Mouse (Mus musculus) lung, adult 2 months (tissue): ENCODE results near the gene Jmjd1c. TPM values are rescaled to one million over a fixed set of nuclear protein-coding genes. Genes with fewer than 3 reads are reported as not detected.
A peak's percentile ranks its signal among the peaks of the same experiment; 100 is the strongest.

Experiments
- DNase-seq: peaks from one replicate; pipeline ENCODE4 v3.0.0; 2022
- H3K4me1 ChIP-seq: fragments of 200-500 bp; 2 replicates; pipeline ENCODE4 v1.6.1; 2011; ENCODE audit warnings: low read length; ENCODE audit not compliant: control insufficient read depth, insufficient read depth
- H3K4me3 ChIP-seq: fragments of 200-500 bp; replicated peaks from 2 replicates; pipeline ENCODE3; 2011; ENCODE audit warnings: low read depth, mild to moderate bottlenecking, control low read depth, low read length; ENCODE audit errors: extremely low read depth
- CTCF ChIP-seq: fragments of 200-500 bp; IDR thresholded peaks from 2 replicates; pipeline ENCODE4 v1.5.1; 2011; ENCODE audit warnings: mild to moderate bottlenecking, low read length, control low read depth; ENCODE audit not compliant: insufficient read depth
- POLR2A ChIP-seq: fragments of 200-500 bp; IDR thresholded peaks from 2 replicates; pipeline ENCODE4 v1.6.1; 2011; ENCODE audit warnings: low read depth, mild to moderate bottlenecking, control low read depth, low read length, borderline replicate concordance; ENCODE audit errors: extremely low read depth
- WGBS: fragments of 180-500 bp; shearing (Covaris S2); methylation state at CpG from one replicate; pipeline ENCODE4 v1.1.7; 2018; 5-methylcytosine and 5-hydroxymethylcytosine counted together
- polyA plus RNA-seq: library from polyadenylated mRNA; depleted of rRNA; stranded (reverse); fragments of >200 nt; gene quantifications from 2 replicates; pipeline ENCODE4 v1.2.3, GENCODE M21; 2012; rRNA removed

Gene Jmjd1c
- 16.4 and 19.4 TPM in 2 replicates for polyA plus RNA-seq

DNA sequence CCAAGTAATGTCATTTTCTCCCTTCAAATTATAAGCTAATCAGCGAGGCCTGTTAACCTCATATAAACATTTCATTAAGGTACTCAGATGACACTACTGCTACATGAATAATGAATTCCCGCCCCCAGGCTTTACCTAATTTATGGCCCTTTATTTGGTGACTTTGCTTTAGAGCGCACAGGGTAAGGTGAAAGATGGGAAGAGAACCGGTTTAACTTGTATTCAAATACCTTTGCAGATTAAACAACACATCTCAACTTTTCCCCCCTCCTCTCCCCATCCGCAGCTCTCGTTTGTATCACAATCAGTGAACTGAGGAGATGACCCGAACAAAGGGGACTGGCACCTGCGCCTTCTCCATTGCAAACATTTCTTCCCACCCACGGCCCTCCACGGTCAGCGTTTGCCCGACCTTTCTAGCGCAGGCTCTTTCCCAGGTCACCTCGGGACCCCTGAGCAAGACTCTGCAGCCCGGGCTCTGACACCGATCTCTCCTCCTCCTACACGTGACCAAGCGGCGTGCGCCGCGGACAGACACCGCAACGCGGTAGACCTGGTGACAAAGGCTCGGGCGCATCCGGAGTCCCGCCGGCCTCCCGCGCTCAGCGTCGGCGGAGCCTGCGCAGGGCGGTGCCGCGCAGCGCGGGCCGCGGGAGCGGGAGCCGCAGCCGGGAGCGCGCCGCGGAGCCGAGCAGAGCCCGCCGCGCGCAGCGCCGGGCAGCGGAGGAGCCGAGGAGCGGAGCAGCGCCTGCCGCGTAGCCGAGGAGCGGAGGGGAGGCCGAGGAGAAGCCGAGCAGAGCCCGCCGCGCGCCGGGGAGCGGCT, at the start of gene Jmjd1c:
Gene Jmjd1c, plus strand, starts transcription at position 328 of the 823 bp plus-strand sequence.
- Histone ChIP-seq H3K4me1 (peaks cover 21% of the 10 kb centered on the region), H3K4me3 (peak within 1 kb of the TSS; percentile 85)
- 3% methylated on average over 69 of the region's 73 CpGs for WGBS
- DNase-seq: peak; percentile 80
- peak; percentile 49 for TF ChIP-seq POLR2A
- no peak for TF ChIP-seq CTCF

DNA sequence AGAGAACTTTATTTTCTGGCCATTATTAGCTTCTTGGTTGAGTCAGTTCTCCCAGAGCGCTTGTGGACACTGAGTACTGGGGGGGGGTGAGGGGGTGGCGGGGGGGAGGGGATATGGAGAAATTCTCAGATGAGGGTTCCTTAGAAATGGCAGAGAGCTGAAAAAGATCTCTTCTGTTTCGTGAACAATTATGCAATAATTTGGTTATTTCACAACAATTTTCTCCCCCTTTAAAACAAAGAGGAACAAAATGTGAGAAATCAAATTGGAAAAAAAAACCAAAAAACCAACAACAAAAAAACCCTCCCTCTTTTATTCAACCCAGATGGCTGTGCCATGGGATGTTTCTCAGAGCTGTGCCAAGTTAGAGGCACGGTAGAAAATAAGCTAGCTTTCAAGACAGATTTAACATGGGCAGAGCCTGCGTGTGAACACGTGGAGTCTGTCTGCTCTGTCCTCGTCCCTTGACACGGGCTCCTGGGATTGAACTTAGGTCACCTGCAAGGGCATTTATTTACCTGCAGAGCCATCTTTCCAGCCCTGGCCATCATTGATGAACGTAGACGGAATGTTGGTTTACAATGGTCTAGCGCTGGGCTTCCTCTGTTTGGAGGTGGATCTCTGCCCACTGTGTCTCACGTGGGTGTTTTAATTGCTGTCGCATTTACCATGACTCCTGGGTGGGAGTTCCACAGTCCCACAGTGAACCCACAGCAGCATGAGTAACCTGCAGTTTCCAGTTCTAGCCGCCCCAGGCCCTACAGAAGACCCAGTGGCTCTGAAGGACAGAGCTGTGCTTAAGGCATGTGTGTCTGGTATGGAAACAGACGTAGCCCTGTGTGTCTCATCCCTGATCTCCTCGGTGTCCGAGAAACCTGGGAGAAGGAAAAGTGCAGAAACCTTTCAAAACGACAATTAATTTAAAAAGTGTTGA, 47.9 kb upstream of the Jmjd1c start:
- 66% methylated on average over 18 of the region's 18 CpGs for WGBS
- no peak overlapping the region for H3K4me3 ChIP-seq
- no peak for DNase-seq
- peaks cover 10% of the 10 kb centered on the region; the same call in 1 of the 2 replicates for H3K4me1 ChIP-seq
- no peak for TF ChIP-seq POLR2A
- no peak for TF ChIP-seq CTCF

DNA sequence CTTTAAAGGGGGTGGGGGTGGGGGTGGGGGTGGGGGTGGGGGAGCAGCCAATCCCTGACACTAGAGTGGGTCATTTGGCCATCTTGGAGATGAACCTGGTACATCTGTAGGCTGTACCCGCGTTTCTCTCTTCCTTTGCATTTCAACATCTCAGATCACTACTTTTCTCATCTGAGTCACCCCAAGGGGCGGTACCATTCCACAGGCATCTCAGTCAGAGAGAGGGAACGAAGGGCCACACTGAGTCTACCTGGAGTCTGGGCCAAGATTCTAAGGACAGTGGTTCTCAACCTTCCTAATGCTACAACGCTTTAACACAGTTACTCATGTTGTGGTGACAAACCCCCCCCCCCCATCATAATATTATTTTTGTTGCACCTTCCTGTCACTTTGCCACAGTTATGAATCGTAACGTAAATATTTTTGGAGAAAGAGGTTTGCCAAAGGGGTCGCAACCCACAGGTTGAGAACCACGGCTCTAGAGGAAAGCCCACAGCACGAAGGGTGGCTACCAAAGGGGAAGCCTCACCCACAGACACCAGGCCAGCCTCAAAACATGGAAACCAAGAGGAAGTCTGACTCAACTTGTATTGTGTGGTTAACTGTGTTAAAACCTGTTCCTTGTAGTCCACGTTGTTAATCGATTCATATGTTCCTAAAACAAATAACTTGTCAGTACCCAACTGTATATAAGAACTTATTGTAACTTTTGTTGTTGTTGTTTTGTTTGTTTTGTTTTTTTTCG, 46.9 kb upstream of the Jmjd1c start:
- DNase-seq: no peak
- TF ChIP-seq CTCF (no peak), POLR2A (no peak)
- H3K4me1 ChIP-seq: peaks cover 10% of the 10 kb centered on the region; the same call in 1 of the 2 replicates
- no peak overlapping the region for H3K4me3 ChIP-seq
- 73% methylated on average over 13 of the region's 13 CpGs for WGBS

DNA sequence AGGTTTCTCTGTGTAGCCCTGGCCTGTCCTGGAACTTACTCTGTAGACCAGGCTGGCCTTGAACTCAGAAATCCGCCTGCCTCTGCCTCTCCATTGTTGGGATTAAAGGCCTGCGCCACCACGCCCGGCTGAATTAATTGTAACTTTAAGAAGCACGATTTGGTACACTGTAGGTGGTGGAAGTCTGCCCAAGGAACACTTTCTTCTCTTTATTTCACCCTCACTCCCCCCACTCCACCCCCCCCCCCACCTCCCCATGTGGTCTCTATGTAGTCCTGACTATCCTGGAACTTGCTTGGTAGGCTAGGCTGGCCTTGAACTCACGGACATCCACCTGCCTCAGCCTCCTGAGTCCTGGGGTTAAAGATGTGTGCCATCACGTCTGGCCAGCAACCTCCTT, 46.3 kb upstream of the Jmjd1c start:
- no peak for TF ChIP-seq CTCF
- TF ChIP-seq POLR2A: no peak
- DNase-seq: no peak
- 94% methylated on average over 7 of the region's 7 CpGs for whole genome bisulfite sequencing
- Histone ChIP-seq H3K4me1 (peaks cover 10% of the 10 kb centered on the region; the same call in 1 of the 2 replicates), H3K4me3 (no peak overlapping the region)

DNA sequence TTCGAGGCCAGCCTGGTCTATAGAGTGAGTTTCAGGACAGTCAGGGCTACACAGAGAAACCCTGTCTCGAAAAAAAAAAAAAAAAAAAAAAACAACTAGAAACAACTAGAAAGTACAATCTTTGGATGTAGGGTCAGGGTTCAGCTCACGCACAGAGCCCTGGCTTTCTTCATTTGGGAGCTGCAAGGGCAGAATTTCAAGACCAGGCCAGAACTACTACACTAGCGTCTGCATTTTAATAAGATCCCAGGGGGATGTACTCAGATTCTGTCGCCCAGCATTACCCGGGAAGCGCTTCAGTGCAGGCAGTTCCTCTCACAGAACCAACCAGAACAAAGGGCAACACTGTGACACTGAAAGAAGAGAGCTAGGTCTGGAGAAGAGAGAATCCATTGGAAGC, 45.2 kb upstream of the Jmjd1c start:
- TF ChIP-seq POLR2A: no peak
- TF ChIP-seq CTCF: no peak
- DNase-seq: no peak
- WGBS: 75% methylated on average over 7 of the region's 7 CpGs
- H3K4me1 ChIP-seq: peaks cover 15% of the 10 kb centered on the region
- no peak overlapping the region for H3K4me3 ChIP-seq

DNA sequence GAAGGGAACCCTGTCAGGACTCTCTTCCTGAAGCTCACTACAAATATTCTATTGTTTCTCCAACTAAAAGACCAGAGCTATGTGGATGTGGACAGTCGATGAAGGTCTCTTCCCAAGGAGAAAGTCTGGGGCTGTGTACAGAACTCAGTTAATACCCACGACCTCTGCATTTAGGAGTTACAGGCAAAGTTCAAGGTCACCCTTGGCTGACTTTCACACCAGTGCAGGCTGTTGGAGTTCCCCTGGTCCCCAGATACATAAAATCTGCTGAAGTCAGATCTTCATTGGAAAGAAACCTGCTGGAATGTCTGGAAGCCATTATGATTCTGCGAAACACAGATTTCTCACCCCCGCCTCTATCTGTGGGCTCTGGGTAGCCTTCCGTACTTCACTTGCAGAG, 44.5 kb upstream of the Jmjd1c start:
- TF ChIP-seq POLR2A (no peak), CTCF (no peak)
- 74% methylated on average over 5 of the region's 5 CpGs for WGBS
- H3K4me1 ChIP-seq: peaks cover 18% of the 10 kb centered on the region
- no peak for DNase-seq
- H3K4me3 ChIP-seq: no peak overlapping the region

DNA sequence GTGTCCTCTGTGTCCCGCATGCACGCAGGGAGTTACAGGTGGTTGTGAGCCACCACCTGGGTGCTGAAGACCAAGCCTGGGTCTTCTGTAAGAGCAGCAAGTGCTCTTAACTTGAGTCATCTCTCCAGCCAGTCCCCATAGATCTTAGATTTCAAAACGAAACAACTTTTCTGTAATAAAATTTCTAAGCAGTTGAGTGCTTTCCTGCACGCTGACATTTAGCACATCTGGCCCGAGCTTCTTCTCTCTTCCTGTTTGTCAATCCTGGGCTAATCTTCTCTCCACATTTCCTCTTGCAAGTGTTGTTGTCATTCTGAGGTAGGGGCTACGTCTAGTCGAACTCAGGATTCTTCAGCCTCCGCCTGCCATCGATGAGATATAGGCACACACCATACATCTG, 43.5 kb upstream of the Jmjd1c start:
- DNase-seq: no peak
- no peak overlapping the region for H3K4me3 ChIP-seq
- no peak for TF ChIP-seq POLR2A
- TF ChIP-seq CTCF: no peak
- WGBS: 42% methylated on average over 9 of the region's 9 CpGs
- H3K4me1 ChIP-seq: peaks cover 20% of the 10 kb centered on the region

DNA sequence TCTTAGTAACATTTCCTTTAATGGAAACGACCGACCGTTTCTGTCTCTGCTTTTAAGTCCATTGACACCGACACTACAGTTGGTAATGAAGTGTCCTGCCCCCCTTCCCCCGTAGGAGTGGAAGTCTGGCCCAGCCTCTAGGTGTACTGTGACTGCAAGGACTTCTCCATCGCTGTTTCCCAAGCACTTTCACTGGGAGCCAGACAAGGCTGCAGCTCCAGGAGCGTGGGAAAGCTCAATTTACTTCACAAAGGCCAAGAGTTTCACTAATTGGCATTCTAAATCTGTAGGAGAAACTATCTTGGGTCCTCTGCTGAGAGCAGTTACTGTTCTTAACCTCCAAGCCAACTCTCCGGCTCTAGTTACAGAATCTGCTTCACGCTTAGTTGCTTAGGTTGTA, 42.5 kb upstream of the Jmjd1c start:
- H3K4me3 ChIP-seq: no peak overlapping the region
- peaks cover 19% of the 10 kb centered on the region for H3K4me1 ChIP-seq
- WGBS: 39% methylated on average over 9 of the region's 9 CpGs
- DNase-seq: no peak
- TF ChIP-seq CTCF (no peak), POLR2A (no peak)

DNA sequence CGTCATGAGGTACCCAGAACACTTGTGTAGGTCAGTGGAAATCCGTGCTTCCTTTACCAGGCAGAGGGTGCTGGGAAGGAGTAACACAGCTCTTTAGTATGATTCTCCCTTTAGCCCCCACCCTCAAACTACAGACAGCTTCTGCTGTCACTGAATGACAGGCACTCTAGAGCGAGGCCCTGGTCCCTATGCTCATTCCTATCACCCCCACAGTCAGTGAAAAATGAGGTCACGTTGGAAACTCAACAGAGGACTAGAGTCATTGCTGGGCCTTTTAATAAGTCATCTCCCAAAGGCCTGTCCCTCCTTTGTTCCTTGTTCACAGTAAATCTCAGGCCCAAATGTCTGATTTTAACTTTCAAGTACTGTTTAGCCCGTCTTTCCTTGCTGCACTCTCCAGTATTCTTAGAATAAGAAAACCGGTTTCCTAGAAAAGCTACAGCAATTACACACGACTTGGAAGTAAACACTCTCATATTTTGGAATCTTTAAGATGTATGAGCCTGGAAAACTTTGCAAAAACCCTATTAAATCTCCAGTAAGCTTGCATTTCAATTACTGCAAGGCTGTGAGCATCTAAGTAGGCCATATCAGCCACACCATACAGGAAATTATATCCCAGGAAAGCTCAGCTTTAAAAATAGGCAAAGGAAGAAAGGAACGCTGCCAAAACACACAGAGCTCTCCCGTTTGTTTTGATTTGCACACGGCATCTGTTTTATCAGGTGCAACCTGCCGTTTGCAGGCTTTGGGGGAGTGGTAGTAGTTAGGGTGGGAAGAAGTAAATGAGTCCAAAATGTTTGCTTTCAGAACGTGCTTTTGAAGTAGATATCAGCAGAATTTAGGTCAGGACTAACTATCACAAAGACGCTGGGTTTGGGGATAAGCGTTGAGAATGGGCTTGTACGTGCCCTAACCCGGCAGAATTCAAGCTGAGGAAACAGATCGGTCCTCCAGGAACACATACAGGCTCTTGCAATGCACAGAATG, 39.8 kb upstream of the Jmjd1c start:
- peaks cover 22% of the 10 kb centered on the region for H3K4me1 ChIP-seq
- no peak for DNase-seq
- no peak for TF ChIP-seq CTCF
- TF ChIP-seq POLR2A: no peak
- no peak overlapping the region for H3K4me3 ChIP-seq
- 25% methylated on average over 17 of the region's 17 CpGs for WGBS
